In the genomic region with DNA sequence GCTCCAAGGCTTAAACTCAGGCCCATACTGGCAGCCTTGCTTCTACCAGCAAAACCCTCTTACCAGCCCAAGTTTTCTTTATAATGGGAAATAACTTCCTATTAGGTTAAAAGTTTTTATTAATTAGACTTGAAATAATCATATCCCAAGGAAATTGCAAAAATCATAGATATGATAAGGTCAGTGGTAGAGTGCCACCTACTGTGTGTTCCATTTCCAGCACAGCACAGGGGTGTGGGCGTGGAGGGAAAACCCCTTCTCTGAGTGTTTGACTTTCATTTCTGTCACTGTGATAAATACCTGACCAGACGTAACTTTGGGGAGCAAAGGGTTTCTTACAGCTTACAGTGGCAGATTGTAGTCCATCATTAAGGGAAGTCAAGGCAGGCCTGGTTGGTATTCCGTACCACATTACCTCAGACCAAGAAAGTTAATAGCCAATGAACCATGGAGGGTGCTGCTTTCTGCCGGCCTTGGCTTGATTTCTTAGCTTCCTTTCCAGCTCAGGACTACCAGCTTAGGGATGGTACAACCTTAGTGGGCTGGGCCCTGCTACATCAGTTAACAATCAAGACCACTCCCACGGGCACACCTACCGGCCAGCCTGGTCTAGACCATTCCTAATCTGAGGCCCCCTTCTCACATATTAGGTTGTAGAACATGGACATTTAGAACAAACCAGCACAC, we compare ENCODE assay signal across 18 mouse cellular contexts. TPM values are rescaled to one million over a fixed set of nuclear protein-coding genes. Genes with fewer than 3 reads are reported as not detected.
DNase-seq lines count a peak whose midpoint lies in the region; ATAC-seq lines count a peak whose summit lies in the region.
"Had no signal": no experiment of that assay in that cellular context is flagged by ENCODE, and none has a peak within 500 bp of the region (broad histone marks: within the 10 kb centered on the region; RNA-seq: fewer than 3 reads in every experiment).

No protein-coding gene starts in this region.

- 0 out of 2 replicates have a peak, but pooled peaks cover 3% of the 10 kb centered on the region for H3K4me1 ChIP-seq in kidney, embryonic 15.5 days
- H3K4me1 ChIP-seq: forebrain, embryonic 15.5 days; midbrain, embryonic 12.5 days; neural tube, embryonic 15.5 days had no signal

- H3K9ac ChIP-seq in kidney, embryonic 15.5 days = no peak overlapping the region
- H3K9ac ChIP-seq: forebrain, embryonic 15.5 days; liver, embryonic 12.5 days; lung, embryonic 14.5 days; midbrain, embryonic 12.5 days; neural tube, embryonic 15.5 days had no signal

- no peak overlapping the region for H3K4me2 ChIP-seq in kidney, embryonic 15.5 days
- H3K4me2 ChIP-seq: forebrain, embryonic 15.5 days; liver, embryonic 12.5 days; lung, embryonic 14.5 days; midbrain, embryonic 12.5 days; neural tube, embryonic 15.5 days had no signal

- no peak overlapping the region for H3K27ac ChIP-seq in kidney, embryonic 15.5 days
- H3K27ac ChIP-seq: forebrain, embryonic 15.5 days; left cerebral cortex, adult 2 months; liver, embryonic 12.5 days; midbrain, embryonic 12.5 days; neural tube, embryonic 15.5 days; stomach, postnatal 0 days had no signal

- H3K27me3 ChIP-seq in kidney, embryonic 15.5 days = no peaks in the 10 kb centered on the region
- H3K27me3 ChIP-seq: forebrain, embryonic 15.5 days; liver, embryonic 12.5 days; midbrain, embryonic 12.5 days; neural tube, embryonic 15.5 days had no signal

- WGBS in kidney, embryonic 15.5 days = 81% methylated on average over 6 of the region's 6 CpGs

- H3K4me3 ChIP-seq in kidney, embryonic 15.5 days (replicated peaks) = no peak overlapping the region
- H3K4me3 ChIP-seq: erythroblast, embryonic 14.5 days; forebrain, embryonic 15.5 days; left cerebral cortex, adult 2 months; liver, embryonic 12.5 days; midbrain, embryonic 12.5 days; neural tube, embryonic 15.5 days had no signal

- ATAC-seq in kidney, embryonic 15.5 days (replicated peaks; ENCODE audit: low FRiP score) = 0 out of 2 replicates have a peak, but pooled peaks have one; percentile 18
- ATAC-seq: forebrain, embryonic 15.5 days; liver, embryonic 12.5 days had no signal

- peaks cover 32% of the 10 kb centered on the region for H3K36me3 ChIP-seq in kidney, embryonic 15.5 days

- H3K9me3 ChIP-seq in kidney, embryonic 15.5 days (replicated peaks) = no peaks in the 10 kb centered on the region
- H3K9me3 ChIP-seq: forebrain, embryonic 15.5 days; liver, embryonic 12.5 days; midbrain, embryonic 12.5 days; neural tube, embryonic 15.5 days had no signal

- DNase-seq in kidney, postnatal 14 days = no peak
- DNase-seq in thymus, postnatal 4 days = peak; percentile 34
- DNase-seq in thymus, postnatal 0 days (ENCODE audit: low spot score) = no peak
- DNase-seq in induced T-regulatory cell, adult 2 months (ENCODE audit: low read depth) = peak; percentile 84
- no peak for DNase-seq in layer of hippocampus, adult 9-10 months (ENCODE audit: low spot score)
- no peak for DNase-seq in urinary bladder, postnatal 36 days (ENCODE audit: low spot score in 2 of 2)
- DNase-seq: cerebellum, adult 8-10 months; heart, adult 18-20 months; lung, embryonic 14.5 days; retina, postnatal 1 day had no signal

RNA-seq across cellular contexts. Expression of a gene that starts 10.7 kb away (rescaled TPM):
- 2.3 and 4.1 TPM in 2 replicates for polyA plus RNA-seq in kidney, embryonic 15.5 days (2015; fragmentation: Nextera tagmentation; extraction: Ambion mirVana)
- 0.76 and 0.88 TPM in 2 replicates for polyA plus RNA-seq in thymus, postnatal 0 days (2015; fragmentation: Nextera tagmentation; extraction: Ambion mirVana)

RNA-seq across cellular contexts. Expression of a gene that starts 16.8 kb away (rescaled TPM):
- polyA plus RNA-seq in kidney, embryonic 15.5 days (2015; fragmentation: Nextera tagmentation; extraction: Ambion mirVana) = 999 and 1,117 TPM in 2 replicates
- 1,296 and 1,346 TPM in 2 replicates for polyA plus RNA-seq in thymus, postnatal 0 days (2015; fragmentation: Nextera tagmentation; extraction: Ambion mirVana)

RNA-seq across cellular contexts. Expression of a gene that starts 17.0 kb away (rescaled TPM):
- polyA plus RNA-seq in kidney, embryonic 15.5 days (2015; fragmentation: Nextera tagmentation; extraction: Ambion mirVana) = 3.9 and 4.2 TPM in 2 replicates
- polyA plus RNA-seq in thymus, postnatal 0 days (2015; fragmentation: Nextera tagmentation; extraction: Ambion mirVana) = 1.4 and 1.6 TPM in 2 replicates

Comparison
In these comparisons a context has a peak if more than half of its experiments do, and no peak if none do; other contexts are left out.
1. DNase-seq: peak in thymus, postnatal 4 days (single experiment) and induced T-regulatory cell, adult 2 months (single experiment); none in kidney, postnatal 14 days (single experiment), thymus, postnatal 0 days (single experiment), layer of hippocampus, adult 9-10 months (single experiment) and urinary bladder, postnatal 36 days (0 of 2).